Mouse (Mus musculus) frontal cortex, postnatal 10 days (tissue): ENCODE results near the gene Ly6g6e.
A peak's percentile ranks its signal among the peaks of the same experiment; 100 is the strongest.

Experiments
- DNase-seq, 2 experiments: peaks; one replicate each; pipeline ENCODE4 v3.0.0; 2022; ENCODE audit warnings: low spot score in 2 of 2, mixed read lengths in 1 of 2

Ly6g6e gene

DNA sequence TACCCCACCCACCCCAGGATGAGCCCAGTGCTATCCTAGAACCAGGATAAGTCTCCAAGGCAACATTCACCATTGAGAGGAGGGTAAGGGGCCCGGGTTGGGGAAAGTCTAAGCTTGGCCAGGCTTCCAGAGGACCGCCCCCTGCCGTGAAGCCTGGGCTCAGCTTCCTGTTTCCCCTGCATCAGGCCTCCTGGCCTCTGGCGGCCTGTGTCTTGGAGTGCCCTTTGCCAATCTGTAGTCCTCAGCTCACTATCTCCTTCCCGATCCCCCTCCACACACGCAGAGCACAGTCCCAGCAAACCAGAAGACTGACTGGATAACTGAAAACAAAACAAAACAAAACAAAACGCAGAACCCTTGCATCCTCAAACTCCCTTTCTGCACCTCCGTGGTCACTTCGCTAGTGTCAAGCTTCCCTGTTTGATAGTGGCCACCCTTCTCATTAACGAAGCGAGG lies 27.1 kb upstream of the Ly6g6e start, which contains the start of gene Clic1:
Gene Clic1, plus strand, starts transcription at position 406 of the 456 bp plus-strand sequence.
- DNase-seq = no peak

DNA sequence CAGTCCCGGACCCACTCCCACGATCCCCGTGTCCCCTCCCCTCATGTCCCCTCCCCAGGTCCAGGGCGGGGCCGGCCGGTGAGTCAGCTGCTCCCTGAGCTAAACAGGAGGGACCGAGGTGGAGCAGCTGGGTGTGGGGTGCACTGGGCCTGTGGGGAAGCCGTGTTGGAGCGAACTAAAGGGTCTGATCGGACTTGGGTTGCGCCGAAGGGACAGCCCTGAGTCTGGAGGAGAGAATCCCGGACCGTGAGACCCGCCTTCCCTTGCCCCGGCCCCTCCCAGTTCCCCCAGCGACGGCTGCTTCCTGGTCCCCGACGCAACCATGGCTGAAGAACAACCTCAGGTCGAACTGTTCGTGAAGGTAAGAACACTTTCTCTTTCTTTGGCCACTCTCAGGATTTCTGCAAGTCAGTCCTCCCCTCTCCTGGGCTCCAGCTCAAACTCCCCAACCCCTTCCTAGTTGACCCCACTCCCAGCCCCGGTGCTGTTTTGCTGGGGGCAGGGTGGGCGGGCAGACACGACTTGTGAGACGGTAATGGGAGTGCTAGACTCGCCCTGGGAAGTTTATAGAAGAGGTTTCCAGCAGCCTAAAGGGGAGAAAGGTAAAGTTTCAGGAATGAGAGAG lies 26.5 kb upstream of the Ly6g6e start:
- DNase-seq = peak in 1 of 2 experiments; percentile 38

DNA sequence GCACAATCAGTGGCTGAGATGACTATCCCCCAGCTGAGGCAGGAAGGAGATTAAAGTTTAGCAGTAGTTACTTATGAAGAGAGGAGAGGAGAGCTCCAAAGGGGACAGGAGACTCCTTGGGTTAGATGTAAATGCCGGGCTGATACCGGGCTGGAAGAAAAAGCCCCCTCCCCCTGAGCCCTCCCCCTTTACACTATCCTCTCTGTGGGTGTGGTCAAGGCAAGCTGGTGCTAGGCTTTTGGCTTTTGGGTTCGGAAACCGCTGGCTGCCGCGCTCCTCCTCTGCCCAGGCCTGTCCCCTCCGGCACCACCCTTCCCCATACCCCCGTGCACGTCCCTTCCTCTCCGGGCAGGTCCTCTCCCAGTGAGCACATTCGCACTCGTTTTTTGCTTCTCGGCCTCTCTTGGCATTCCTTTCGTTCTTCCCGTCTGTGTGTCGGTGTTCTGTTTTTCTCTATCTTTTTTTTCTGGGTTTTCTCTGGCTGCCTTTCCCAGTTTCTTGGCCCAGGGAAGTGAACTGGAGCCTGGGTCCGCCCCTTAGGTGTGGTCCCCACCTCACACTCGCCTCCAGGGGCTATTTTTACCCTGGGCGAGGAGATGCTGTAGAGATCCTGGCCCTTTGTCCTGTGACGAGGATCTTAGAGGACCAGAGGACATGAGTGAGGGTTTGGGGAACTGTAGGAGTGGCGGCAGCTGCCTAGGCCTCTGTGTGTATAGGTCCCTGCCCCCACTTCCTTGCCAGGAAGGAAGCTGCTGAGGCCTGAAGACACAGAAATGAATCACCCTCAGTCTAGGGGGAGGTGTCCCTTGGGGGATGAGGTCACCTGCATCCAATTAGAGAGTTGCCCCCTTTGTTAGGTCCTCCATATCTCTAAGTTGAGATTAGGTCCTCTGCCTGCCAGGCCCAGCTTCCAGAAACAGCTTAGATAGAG lies 25.3 kb upstream of the Ly6g6e start:
- peak in 1 of 2 experiments; percentile 42 for DNase-seq

DNA sequence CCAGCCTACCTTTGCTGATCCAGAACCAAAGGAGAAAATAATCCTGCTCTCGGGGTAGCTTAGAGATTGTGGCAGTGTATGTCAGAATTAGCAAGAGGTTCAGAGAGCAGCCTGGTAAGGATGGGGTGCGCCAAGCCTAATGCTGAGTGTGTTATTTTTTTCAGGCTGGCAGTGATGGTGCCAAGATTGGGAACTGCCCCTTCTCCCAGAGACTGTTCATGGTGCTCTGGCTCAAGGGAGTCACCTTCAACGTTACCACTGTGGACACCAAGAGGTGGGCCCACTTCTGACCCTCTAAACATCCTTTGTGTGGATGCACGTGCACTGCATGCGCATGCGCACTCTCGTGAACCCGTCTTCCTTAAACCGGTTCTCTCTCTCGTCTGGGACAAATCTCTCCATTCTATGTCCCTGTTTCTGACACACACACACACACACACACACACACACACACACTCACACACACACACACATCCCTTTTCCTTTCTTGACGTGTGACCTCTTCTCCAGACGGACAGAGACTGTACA lies 24.4 kb upstream of the Ly6g6e start:
- DNase-seq = no peak

DNA sequence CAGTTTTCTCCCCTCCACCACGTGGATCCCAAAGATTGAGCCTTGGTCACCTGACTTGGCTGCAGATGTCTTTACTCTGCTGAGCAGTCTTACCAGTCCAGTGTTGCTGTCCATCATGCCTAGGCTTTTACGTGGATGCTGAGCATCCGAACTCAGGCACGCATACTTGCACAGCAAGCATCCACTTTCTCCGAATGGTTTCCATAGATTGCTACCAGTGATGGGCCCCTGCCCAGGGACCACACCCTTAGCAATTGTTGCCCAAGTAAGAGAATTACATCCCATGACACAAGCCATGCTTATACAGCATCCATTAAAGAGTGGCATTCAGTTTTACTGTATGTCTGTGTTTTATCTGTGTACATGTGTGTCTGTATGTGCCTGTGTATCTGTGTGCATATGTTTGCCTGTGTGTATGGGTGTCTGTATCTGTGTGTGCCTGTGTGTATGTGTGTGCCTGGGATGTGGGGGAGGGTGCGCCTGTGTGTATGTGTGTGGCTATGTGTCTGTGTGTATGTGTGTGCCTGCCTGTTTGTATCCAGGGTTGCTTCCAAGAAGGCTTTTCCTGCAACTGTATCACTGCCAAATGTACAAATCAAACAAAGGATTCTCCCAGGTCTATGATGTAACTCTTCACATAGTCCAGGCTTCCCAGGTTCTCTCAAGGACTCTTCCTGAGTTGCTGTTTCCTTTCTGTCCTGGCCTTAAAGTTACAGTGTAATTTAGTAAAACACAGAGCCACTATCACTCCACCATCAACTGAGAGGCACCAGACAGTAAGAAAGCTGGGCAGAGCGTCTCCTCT lies 20.8 kb upstream of the Ly6g6e start:
- no peak for DNase-seq

DNA sequence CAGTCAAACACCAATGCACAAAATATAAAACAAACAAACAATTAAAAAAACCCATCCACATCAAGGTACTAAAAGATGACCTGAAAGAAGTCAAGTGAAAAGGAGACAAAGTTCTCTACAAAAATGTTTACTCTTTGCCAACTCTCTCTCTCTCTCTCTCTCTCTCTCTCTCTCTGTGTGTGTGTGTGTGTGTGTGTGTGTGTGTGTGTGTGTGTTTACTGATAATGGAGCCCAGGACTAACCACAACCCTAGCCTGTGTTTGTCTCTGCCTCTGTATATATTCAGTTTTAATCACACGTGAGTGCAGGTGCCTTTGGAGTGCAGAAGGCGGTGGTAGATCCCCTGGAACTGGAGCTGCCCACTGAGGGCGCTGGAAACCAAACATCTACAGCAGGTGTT lies 19.6 kb upstream of the Ly6g6e start:
- no peak for DNase-seq

DNA sequence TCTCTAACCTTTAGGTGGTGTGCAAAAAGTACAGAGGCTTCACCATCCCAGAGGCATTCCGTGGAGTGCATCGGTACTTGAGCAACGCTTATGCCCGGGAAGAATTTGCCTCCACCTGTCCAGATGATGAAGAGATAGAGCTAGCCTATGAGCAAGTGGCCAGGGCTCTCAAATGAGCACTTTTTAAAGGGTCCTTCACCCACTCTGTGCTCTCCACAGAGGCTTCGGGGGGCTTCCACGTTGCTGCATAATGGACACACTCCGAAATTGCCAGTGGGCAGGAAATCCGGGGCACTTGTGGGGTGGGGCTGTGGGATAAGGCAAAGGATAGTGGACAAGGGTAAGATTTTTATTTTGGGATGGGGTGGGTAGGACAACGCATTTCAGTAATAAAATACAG lies 18.4 kb upstream of the Ly6g6e start:
- DNase-seq = no peak

DNA sequence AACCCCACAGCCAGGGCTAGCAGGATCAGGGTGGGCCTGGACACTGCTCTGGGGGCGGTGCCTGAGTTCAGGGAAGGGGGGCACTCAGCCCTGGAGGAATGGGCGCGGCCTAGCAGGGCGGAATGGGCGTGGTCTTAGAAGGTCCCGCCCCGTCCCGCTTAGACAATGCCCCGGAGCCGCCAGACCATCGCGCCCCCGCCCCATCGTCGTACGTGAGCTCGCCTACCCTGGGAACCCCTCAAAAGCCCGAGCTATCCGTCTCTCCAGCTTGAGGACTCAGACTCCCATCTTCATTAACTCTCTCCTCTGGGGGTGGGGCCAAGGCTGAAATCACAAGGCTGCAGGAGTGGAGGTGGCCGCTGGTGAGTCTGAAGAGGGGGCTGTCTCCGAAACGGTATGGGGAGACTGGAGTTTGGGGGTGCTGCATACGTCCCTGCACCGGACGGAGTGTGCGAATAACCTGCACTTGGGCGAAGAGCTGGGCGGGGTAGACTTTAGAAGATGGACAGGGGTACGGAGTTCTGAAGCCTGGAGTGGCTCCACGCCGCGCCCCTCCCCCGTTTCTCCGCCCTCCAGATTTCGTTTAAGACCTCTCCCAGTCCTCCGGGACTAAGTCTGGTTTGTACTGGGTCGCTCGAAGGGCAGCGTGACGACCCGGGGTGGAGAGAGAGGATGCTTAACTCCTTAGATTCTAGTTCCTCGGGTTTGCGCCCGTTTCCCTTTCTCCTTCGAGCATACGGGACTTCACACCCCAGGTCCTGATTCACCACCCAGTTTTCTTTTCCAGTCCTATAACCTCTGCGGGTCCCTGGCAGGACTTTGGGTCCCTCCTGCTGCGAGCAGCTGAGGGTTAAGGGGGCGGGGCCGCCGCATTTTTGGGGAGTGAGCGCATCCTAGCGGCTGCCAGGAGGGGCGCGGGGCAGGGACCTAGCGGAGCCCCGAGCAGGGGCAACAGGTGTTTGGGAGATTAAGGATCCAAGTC lies 17.5 kb upstream of the Ly6g6e start, which contains the start of gene Ddah2:
Gene Ddah2, plus strand, starts transcription at position 125 of the 982 bp plus-strand sequence.
- peak; percentile 76 to 84 for DNase-seq

DNA sequence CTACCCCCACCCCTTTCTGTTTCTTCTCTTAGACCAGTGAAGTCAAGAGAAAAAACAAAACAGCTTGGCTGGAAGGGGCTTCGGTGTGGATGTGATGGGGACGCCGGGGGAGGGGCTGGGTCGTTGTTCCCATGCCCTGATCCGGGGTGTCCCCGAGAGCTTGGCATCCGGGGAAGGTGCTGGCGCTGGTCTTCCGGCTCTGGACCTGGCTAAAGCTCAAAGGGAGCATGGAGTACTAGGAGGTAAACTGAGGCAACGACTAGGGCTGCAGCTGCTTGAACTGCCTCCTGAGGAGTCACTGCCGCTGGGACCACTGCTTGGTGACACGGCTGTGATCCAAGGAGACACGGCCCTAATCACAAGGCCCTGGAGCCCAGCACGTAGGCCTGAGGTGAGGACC lies 16.6 kb upstream of the Ly6g6e start:
- DNase-seq = no peak

DNA sequence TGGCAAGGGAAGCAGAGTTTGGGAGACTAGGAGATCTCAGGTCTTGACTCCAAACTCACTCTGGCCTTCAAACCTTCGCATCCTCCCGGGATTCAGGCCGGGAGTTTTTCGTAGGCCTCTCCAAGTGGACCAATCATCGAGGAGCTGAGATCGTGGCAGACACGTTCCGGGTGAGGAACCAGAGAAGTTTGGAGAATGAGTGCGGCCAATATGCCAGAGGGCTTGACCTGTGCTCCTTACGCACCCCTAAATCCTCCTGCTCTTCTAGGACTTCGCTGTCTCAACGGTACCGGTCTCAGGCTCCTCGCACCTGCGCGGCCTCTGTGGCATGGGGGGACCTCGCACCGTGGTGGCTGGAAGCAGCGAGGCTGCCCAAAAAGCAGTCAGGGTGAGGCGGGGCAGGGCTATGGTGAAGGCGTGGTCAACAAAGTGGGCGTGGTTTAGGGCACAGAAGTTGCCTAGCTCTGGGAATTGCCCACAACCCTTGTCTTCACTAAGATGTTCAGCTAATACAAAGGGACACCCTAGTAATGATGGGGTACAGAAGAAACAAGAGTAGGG lies 15.9 kb upstream of the Ly6g6e start:
- DNase-seq = no peak

DNA sequence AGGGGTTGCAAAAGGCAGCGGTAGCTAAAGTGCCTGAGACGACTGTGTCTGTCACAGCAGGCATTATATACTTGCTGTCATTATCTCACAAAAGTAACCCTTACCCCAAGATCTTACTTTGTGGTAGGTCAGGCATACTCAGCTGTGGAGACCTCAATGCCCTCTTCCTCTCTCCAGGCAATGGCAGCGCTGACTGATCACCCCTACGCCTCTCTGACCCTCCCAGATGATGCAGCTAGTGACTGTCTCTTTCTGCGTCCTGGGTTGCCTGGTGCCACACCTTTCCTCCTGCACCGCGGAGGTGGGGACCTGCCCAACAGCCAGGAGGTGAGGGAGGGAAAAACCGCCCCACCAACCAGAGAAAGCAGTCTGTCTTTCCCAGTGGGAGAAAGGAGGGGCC lies 15.4 kb upstream of the Ly6g6e start:
- no peak for DNase-seq

DNA sequence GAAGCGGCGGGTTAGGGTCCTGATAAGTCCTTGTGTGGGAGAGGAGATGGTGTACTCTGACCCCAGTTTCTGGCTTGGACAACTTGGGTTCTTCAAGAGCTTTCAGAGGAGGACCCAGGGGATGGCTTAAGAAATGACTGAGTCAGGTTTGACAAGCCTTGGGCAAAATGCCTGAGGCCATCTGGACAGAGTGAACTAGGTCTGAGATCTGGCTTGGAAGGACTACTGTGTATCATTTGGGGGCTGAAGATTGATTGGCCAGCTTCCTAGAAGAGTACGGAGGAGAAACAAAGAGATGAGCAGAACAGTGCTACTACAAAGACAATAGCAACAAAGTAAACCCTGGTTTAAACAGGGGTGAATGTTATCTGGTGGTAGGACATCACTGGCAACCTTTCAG lies 13.2 kb upstream of the Ly6g6e start:
- DNase-seq = no peak

DNA sequence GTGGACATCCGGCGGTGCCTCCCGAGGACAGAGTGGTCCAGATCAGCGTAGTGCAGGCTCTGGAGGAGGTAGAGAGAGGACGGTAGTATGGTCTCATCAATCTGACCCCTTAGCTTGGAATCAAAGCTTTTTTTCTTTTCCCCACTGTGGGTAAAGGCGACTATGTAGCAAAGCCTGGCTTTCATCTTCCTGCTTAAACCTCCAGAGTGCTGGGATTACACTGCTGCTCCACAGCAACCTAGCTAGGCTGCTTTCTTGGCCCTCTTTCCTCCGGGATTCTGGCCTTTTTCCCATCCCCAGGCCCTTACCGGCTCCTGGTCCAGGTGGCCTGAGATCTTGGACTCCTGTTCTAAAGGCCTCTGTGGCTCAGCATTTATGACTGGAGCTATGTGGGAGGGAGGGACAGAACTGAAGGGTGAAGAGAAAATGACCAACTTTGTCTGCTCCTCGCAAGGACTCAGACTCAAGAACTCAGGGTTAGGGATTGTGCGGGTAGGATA lies 12.3 kb upstream of the Ly6g6e start:
- no peak for DNase-seq

DNA sequence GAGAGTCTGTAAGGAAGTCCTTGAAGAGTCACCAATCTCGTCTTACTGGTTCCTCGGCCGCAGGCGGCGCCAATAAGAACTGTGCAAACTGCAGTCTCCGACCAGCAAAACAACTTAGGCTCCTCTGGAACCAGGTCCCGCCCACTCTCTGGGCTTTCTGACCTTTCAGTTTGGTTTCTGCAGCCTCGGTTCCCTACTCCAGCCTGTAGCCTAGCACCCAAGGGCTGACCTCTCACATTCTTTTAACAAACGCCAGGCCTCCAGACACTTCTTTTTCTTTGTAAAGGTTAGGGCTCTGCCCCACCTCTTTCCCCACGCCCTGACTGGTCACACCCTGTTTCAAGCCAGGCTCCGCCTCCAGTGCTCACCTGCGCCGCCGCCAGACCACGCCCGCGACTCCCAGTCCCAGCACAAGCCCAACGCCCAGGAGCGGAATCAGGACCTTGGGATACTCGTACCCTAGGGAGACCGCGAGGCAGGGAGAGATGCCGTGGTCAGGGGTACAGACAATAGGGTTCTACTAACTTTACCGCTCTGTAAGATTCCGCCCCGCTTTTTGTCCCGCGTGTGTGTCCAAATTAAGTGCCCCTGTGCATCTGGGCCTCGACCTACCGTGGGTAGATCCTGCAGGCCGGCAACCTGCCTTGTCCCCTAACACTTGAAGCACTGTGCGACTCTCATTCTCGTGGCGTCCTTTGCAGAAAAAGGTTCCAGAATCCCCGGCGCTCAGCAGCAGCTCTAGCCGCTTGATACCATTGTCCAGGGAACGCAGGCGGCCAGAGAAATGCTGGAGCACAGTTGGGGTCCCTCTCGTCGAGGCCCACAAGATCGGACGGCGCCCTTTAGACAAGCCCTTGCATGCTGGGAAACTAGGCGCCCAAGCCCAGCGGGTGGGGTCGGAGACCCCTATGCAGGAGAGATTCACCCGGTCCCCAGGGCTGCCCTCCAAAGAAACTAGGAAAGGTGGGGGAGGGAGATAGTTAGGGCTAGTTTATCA lies 11.5 kb upstream of the Ly6g6e start, which contains the start of gene Ly6g6c:
Gene Ly6g6c, plus strand, starts transcription at position 438 of the 997 bp plus-strand sequence.
- no peak for DNase-seq

DNA sequence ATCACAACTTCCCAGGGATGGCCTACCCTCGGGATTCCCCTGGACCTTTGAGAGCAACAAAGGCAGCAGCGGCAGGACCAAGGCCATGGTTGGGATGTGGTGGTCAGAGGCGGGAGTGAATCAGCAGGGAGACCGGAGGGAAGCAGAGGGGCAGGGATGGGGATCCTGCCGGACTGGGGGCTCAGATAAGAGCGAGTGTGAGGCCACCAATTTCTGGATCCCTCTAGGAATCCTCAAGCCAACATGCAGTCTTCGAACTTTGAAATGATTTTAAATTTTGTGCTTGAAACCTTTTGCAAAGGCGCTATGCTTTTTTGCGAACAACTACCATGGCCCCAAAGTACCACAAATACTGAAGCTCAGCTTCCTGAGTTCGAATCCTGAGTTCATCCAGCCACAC lies 10.6 kb upstream of the Ly6g6e start, which contains the start of gene Mpig6b:
Gene Mpig6b, minus strand, starts transcription at position 101 of the 400 bp plus-strand sequence.
- DNase-seq = no peak

DNA sequence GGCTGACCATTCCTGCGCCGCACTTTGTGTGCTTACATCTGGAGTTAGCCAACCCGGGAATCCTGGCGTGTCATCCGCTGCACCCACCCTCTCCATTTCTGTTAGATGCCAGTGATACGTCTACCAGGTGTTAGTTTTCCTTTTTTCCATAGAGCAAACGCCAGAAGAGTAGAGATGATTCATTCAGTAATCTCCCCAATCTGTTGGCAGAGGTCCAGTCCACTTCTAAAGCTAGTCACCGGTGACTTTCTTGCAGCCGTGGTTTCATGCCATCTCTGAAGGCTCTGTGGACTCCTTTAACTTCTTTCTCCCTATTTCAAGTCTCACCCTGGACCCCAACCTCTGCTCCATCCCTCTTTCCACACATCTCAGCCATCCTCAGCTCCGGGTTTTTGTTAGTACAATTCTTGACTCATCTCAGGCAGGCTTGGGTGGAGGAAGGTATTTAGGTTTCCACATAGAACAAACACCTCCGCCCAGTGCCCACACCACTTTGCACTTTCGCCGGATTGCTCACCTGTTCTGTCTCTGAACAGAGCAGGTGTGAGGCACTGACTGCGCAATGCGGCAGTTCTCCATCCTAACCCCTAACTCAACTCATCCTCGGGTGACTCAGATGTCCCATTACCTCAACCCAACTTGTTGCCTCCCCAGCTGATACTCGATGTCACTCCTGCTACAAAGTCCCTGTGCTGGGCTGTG lies 8.3 kb upstream of the Ly6g6e start:
- DNase-seq = no peak

DNA sequence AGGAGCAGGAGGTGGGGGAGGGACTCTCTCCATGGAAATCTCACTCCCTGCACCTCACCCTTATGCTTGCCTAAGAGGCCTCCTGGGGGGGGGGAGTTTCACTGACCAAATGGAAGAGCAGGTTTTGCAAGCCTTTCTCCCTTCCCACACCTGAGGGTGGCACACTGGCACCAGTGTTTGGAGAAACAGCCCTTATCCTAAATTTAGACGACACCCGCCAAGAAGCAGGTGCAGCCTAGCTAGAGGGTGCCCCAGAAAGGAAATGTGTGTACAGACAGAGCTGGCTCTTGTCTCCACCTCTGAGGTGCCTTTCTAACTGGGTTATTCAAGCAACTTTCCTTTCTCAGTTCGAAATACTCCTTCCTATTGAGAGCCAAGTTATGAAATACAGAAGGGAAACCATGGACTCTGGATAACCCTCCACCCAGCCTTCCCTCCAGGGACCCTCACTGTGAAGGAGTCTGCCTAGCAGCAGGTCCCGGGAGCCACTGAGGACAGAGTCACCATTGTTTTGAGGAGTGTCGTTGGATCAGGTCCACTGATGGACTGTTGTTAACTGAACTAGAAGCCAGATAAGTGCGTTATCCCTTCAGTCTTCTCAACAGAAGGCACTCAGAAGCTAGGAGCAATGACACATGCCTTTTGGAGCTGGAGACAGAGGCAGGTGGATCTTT lies 6.0 kb upstream of the Ly6g6e start:
- no peak for DNase-seq
